Mouse (Mus musculus) embryo, embryonic 9.5 days (tissue): Measurements from ENCODE around the gene Olfr432.
"Not testable (repeated sequence)": the region's sequence is repeated elsewhere in the genome, so short reads cannot be mapped to it uniquely, and the experiment has no call there.

ENCODE experiments used
- DNase-seq: peaks from one replicate; pipeline ENCODE4 v3.0.0-alpha.2; 2017; ENCODE audit errors: extremely low spot score

Olfr432 gene

GRCm38 (mm10) chr1:174048893-174049292 lies at the start of gene Olfr432:
Olfr432 (plus strand) TSS chr1:174049205.
- DNase-seq, result no peak

DNA sequence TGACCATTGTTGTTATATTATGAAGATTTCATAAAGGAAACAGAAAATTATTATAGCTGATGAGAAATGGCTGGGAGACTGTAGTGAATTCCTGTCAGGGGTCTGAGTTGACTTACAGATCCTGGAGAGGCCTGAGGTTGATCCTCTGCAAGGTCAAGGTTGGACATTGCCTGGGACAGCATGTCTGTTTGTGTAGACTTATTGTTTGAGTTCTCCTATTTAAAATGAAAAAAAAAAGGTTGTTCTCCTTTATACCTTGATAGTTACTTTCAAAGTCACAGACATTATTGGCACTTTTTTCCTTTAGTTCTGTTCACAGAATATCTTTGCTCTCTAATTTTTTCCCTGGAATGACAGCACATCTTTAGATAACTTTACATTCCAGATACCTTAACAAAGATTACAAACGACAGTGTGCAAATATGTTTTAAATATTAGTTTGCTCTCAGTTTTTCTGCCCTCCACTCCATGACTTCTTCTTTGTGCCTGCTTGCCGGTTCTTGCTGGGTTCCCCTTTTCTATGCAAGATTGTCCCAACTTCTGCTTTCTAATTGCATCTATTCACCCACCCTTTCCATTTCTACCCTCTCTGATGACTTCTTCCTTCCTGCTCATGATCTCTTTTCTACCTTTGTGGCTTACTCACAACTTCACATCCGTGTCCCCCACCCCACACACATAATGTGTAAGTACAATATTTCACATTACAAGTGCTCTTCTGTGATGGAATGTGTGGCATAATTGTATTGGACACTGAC lies 44.5 kb upstream of the Olfr432 start:
- not testable (repeated sequence) for DNase-seq

- DNase-seq, result not testable (repeated sequence)
Measured at GRCm38 (mm10) chr1:174007050-174007449, 42.0 kb upstream of the Olfr432 start.

- DNase-seq, result no peak
Measured at GRCm38 (mm10) chr1:174031698-174032097, 17.3 kb upstream of the Olfr432 start, which contains the start of gene Ifi205. Ifi205 (minus strand) TSS chr1:174031810.

GRCm38 (mm10) chr1:174035841-174036240 lies 13.2 kb upstream of the Olfr432 start:
- DNase-seq, result no peak

GRCm38 (mm10) chr1:174038480-174038879 lies 10.5 kb upstream of the Olfr432 start:
- no peak for DNase-seq

GRCm38 (mm10) chr1:174040523-174041177 lies 8.4 kb upstream of the Olfr432 start, which contains the start of gene Olfr433:
Olfr433 (plus strand) TSS chr1:174040705.
- DNase-seq, result no peak

GRCm38 (mm10) chr1:174042091-174042884 lies 6.7 kb upstream of the Olfr432 start:
- DNase-seq, result not testable (repeated sequence)

- no peak for DNase-seq
Measured at GRCm38 (mm10) chr1:174044431-174044830, 4.6 kb upstream of the Olfr432 start.

GRCm38 (mm10) chr1:174048227-174048626 lies 778 bp upstream of the Olfr432 start:
- DNase-seq, result not testable (repeated sequence)

GRCm38 (mm10) chr1:174049357-174049756 lies 352 bp downstream of the Olfr432 start:
- not testable (repeated sequence) for DNase-seq

DNA sequence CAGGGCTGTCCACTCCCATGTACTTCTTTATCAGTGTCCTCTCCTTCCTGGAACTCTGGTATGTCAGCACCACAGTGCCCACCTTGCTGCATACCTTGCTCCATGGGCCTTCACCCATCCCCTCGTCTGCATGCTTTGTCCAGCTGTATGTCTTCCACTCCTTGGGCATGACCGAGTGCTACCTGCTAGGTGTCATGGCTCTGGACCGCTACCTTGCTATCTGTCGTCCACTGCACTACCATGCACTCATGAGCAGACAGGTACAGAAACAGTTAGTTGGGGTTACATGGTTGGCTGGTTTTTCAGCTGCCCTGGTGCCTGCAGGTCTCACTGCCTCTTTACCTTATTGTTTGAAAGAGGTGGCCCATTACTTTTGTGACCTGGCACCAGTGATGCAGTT lies 1.5 kb downstream of the Olfr432 start:
- DNase-seq, result no peak

- no peak for DNase-seq
Measured at GRCm38 (mm10) chr1:174051515-174051914, 2.5 kb downstream of the Olfr432 start.

- no peak for DNase-seq
Measured at GRCm38 (mm10) chr1:174051931-174052536, 3.0 kb downstream of the Olfr432 start.

- DNase-seq, result no peak
Measured at GRCm38 (mm10) chr1:174052981-174053380, 4.0 kb downstream of the Olfr432 start.

GRCm38 (mm10) chr1:174055248-174055647 lies 6.2 kb downstream of the Olfr432 start:
- DNase-seq, result no peak

DNA sequence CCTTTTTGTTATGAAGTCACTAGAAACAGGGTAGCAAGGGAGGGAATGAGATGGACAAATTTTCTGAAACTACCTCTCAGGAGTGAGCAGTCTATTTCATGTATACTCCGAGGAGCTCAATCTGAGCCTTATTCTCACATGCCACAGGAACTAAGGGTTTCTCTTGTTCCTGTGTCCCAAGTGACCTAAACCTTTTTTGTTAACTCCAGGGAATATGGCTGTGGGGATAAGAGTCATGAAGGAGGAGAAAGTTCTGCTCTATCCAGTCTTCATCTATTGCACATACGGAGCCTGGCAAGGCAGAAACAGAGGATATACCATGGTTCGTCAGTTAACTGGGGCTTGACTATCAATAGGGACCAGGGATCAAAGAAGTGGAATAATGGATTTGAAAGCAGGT lies 17.3 kb downstream of the Olfr432 start, which contains the start of gene Olfr430:
Gene Olfr430 (plus strand): TSS at position 301 of the 400 bp plus-strand sequence.
- DNase-seq, result no peak

GRCm38 (mm10) chr1:174084031-174084430 lies 35.0 kb downstream of the Olfr432 start, which contains the start of gene Olfr429:
Olfr429 (plus strand) TSS chr1:174084331.
- DNase-seq, result no peak

GRCm38 (mm10) chr1:174096591-174096990 lies 47.6 kb downstream of the Olfr432 start, which contains the start of gene Olfr427:
Olfr427 (plus strand) TSS chr1:174096891.
- DNase-seq, result no peak

DNA sequence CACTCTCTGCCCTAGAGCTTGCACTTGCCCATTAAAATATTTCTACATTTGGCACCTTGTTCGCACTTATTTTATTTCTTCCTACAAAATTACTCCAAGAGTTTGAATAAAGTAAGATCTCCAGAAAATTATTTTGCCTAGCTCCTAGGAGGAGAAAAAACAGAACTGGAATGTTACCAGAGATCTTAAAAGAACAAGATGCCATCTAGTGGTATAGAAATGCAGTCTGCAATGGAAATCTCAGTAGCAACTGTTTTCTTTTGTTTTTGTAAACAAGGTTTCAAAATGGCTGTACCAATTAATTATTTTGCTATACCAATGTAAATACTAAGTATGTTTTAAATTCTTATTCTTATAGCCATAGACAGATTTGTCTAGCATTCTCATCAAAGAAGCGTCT lies 54.7 kb downstream of the Olfr432 start:
- DNase-seq, result no peak
